ENCODE assay signal across 30 mouse cellular contexts in genomic region chr9:121558167-121558566, GRCm38 (mm10).
DNase-seq lines count a peak whose midpoint lies in the region; ATAC-seq and TF ChIP-seq lines count a peak whose summit lies in the region.
"Had no signal": no experiment of that assay in that cellular context is flagged by ENCODE, and none has a peak within 500 bp of the region (broad histone marks: within the 10 kb centered on the region; RNA-seq: fewer than 3 reads in every experiment).

No protein-coding gene starts in this region.

- TF ChIP-seq POLR2A in lung, adult 2 months (IDR thresholded peaks at IDR 0.05; ENCODE audit: borderline replicate concordance, extremely low read depth, low read depth, low read length): no peak

- no peak overlapping the region for H3K27ac ChIP-seq in heart, embryonic 10.5 days
- H3K27ac ChIP-seq: embryonic facial prominence, embryonic 13.5 days; embryonic facial prominence, embryonic 15.5 days; forebrain, embryonic 10.5 days; forebrain, embryonic 12.5 days had no signal

- no peak for ATAC-seq in megakaryocyte, adult 5-6 weeks (ENCODE audit: poor library complexity, severe bottlenecking)
- ATAC-seq: activated CD4-positive, CD25-positive, alpha-beta regulatory T cell, adult 4 months; CD4-positive, CD25-positive, alpha-beta regulatory T cell, adult 4 months; forebrain, embryonic 14.5 days; forebrain, embryonic 16.5 days; Patski had no signal

- TF ChIP-seq CTCF in lung, adult 2 months (IDR thresholded peaks at IDR 0.05; ENCODE audit: insufficient read depth, low read length): no peak

- WGBS in heart, embryonic 10.5 days: 77% methylated on average over 6 of the region's 6 CpGs
- 75% methylated on average over 6 of the region's 6 CpGs for WGBS in lung, adult 2 months

- H3K36me3 ChIP-seq in heart, embryonic 10.5 days: no peaks in the 10 kb centered on the region
- H3K36me3 ChIP-seq: embryonic facial prominence, embryonic 13.5 days; embryonic facial prominence, embryonic 15.5 days; forebrain, embryonic 10.5 days; forebrain, embryonic 12.5 days; G1E had no signal

- H3K27me3 ChIP-seq in heart, embryonic 10.5 days (ENCODE audit: insufficient read depth, poor library complexity, severe bottlenecking): no peaks in the 10 kb centered on the region
- H3K27me3 ChIP-seq: CH12.LX; embryonic facial prominence, embryonic 13.5 days; embryonic facial prominence, embryonic 15.5 days had no signal

- H3K9me3 ChIP-seq in heart, embryonic 10.5 days: no peaks in the 10 kb centered on the region
- H3K9me3 ChIP-seq: embryonic facial prominence, embryonic 13.5 days; embryonic facial prominence, embryonic 15.5 days; forebrain, embryonic 10.5 days; forebrain, embryonic 12.5 days; G1E had no signal

- H3K4me1 ChIP-seq in heart, embryonic 10.5 days: peaks cover 26% of the 10 kb centered on the region
- no peaks in the 10 kb centered on the region; the same call in 1 of the 2 replicates for H3K4me1 ChIP-seq in lung, adult 2 months (ENCODE audit: control insufficient read depth, insufficient read depth, low read length)
- H3K4me1 ChIP-seq: embryonic facial prominence, embryonic 15.5 days had no signal

- H3K4me3 ChIP-seq in heart, embryonic 10.5 days: no peak overlapping the region
- H3K4me3 ChIP-seq in lung, adult 2 months (replicated peaks; ENCODE audit: extremely low read depth, low read depth, low read length): no peak overlapping the region
- H3K4me3 ChIP-seq: embryonic facial prominence, embryonic 13.5 days; embryonic facial prominence, embryonic 15.5 days; erythroblast, embryonic 14.5 days; forebrain, embryonic 10.5 days; forebrain, embryonic 12.5 days had no signal

- peak; percentile 81 for DNase-seq in heart, adult 11 months
- no peak for DNase-seq in heart, embryonic 10.5 days (ENCODE audit: low spot score)
- peak; percentile 49 for DNase-seq in right cerebral cortex, adult 18-20 months
- no peak for DNase-seq in right cerebral cortex, postnatal 25 days
- peak; percentile 73 for DNase-seq in brain, adult 2 months (ENCODE audit: low read depth, low spot score)
- DNase-seq in lung, adult 2 months: no peak
- DNase-seq: adrenal gland, adult 8-10 months; adrenal gland, postnatal 14 days; adrenal gland, postnatal 36 days; B cell, adult 2 months; cerebellum, adult 11 months; cerebellum, adult 18-20 months; cerebellum, adult 8-10 months; cerebellum, adult 9-11 months; cerebellum, postnatal 14 days; cerebellum, postnatal 36 days; embryo, embryonic 11 days had no signal

Comparison
In these comparisons a context has a peak if more than half of its experiments do, and no peak if none do; other contexts are left out.
1. DNase-seq: peak in heart, adult 11 months (single experiment), right cerebral cortex, adult 18-20 months (single experiment) and brain, adult 2 months (single experiment); none in heart, embryonic 10.5 days (single experiment), right cerebral cortex, postnatal 25 days (single experiment) and lung, adult 2 months (single experiment).